Mouse (Mus musculus) spleen, adult 2 months (tissue): ENCODE data around the gene Eif4enif1. TPM values are rescaled to one million over a fixed set of nuclear protein-coding genes. Genes with fewer than 3 reads are reported as not detected.

ENCODE experiments used
- DNase-seq, 2 experiments: peaks; one replicate each; pipeline versions ENCODE4 v3.0.0 to v3.0.0-alpha.2; 2012 to 2021; ENCODE audit warnings: low spot score in 2 of 2, low read depth in 1 of 2
- H3K27ac ChIP-seq: fragments of 200-500 bp; 2 replicates; pipeline ENCODE4 v1.5.1; 2012; ENCODE audit warnings: low read length, inconsistent platforms; ENCODE audit not compliant: insufficient read depth
- H3K27me3 ChIP-seq: fragments of 200-500 bp; 2 replicates; pipeline ENCODE4 v1.6.1; 2012; ENCODE audit warnings: mild to moderate bottlenecking, moderate library complexity, low read length, inconsistent platforms; ENCODE audit not compliant: control insufficient read depth, insufficient read depth
- H3K36me3 ChIP-seq: fragments of 200-500 bp; 2 replicates; pipeline ENCODE4 v1.6.1; 2012; ENCODE audit warnings: mild to moderate bottlenecking, low read length, inconsistent platforms; ENCODE audit not compliant: control insufficient read depth, insufficient read depth
- H3K4me1 ChIP-seq: fragments of 200-500 bp; 2 replicates; pipeline ENCODE4 v1.6.1; 2011; ENCODE audit warnings: inconsistent platforms; ENCODE audit not compliant: control insufficient read depth, insufficient read depth, insufficient read length
- H3K4me3 ChIP-seq: fragments of 200-500 bp; 2 replicates; pipeline ENCODE4 v1.5.1; 2011; ENCODE audit warnings: mild to moderate bottlenecking, inconsistent platforms; ENCODE audit not compliant: insufficient read depth, insufficient read length; ENCODE audit errors: extremely low read depth
- CTCF ChIP-seq: fragments of 200-500 bp; IDR thresholded peaks from 2 replicates; pipeline ENCODE4 v1.5.1; 2011; ENCODE audit warnings: mild to moderate bottlenecking, inconsistent platforms; ENCODE audit not compliant: insufficient read depth, insufficient read length, insufficient replicate concordance; ENCODE audit errors: extremely low read depth
- POLR2A ChIP-seq: fragments of 200-500 bp; IDR thresholded peaks from 2 replicates; pipeline ENCODE4 v1.6.1; 2011; ENCODE audit warnings: low read depth, low read length, inconsistent platforms
- WGBS: fragments of 180-500 bp; shearing (Covaris S2); methylation state at CpG from one replicate; pipeline ENCODE4 v1.1.7; 2018; 5-methylcytosine and 5-hydroxymethylcytosine counted together
- polyA plus RNA-seq: library from polyadenylated mRNA; depleted of rRNA; stranded (reverse); fragments of >200 nt; gene quantifications from 2 replicates; pipeline ENCODE4 v1.2.3, GENCODE M21; 2012; rRNA removed

Gene Eif4enif1
- polyA plus RNA-seq, 1 experiment = 34.3 TPM

- no peak for TF ChIP-seq POLR2A
- TF ChIP-seq CTCF = no peak
- peaks cover 18% of the 10 kb centered on the region for H3K36me3 ChIP-seq
- H3K27me3 ChIP-seq = no peaks in the 10 kb centered on the region
- H3K4me3 ChIP-seq = peak overlapping the region; percentile 96
- peaks cover 11% of the 10 kb centered on the region; the same call in 1 of the 2 replicates for H3K4me1 ChIP-seq
- H3K27ac ChIP-seq = peak overlapping the region; percentile 56
- peak in 1 of 2 experiments; percentile 31 for DNase-seq
- 1% methylated on average over 50 of the region's 50 CpGs for WGBS
Measured at GRCm38 (mm10) chr11:3290640-3291310, 88.6 kb downstream of the Eif4enif1 start.

GRCm38 (mm10) chr11:3291311-3292061 lies 89.3 kb downstream of the Eif4enif1 start:
- 5% methylated on average over 26 of the region's 26 CpGs for WGBS
- DNase-seq = no peak

GRCm38 (mm10) chr11:3292062-3292421 lies 89.8 kb downstream of the Eif4enif1 start:
- Histone ChIP-seq H3K4me1 (peaks cover 11% of the 10 kb centered on the region; the same call in 1 of the 2 replicates), H3K4me3 (peak overlapping the region; percentile 96; the same call in 1 of the 2 replicates), H3K27me3 (no peaks in the 10 kb centered on the region), H3K27ac (peak overlapping the region; percentile 56), H3K36me3 (peaks cover 22% of the 10 kb centered on the region)
- WGBS = 2% methylated on average over 8 of the region's 8 CpGs
- peak in 1 of 2 experiments; percentile 47 for DNase-seq
- no peak for TF ChIP-seq CTCF
- TF ChIP-seq POLR2A = no peak

More at GRCm38 (mm10) chr11:3291311-3292061, 89.3 kb downstream of the Eif4enif1 start:
- Histone ChIP-seq H3K4me1 (peaks cover 11% of the 10 kb centered on the region; the same call in 1 of the 2 replicates), H3K27ac (peak overlapping the region; percentile 56), H3K36me3 (peaks cover 19% of the 10 kb centered on the region), H3K4me3 (peak overlapping the region; percentile 96), H3K27me3 (no peaks in the 10 kb centered on the region)
- TF ChIP-seq CTCF = no peak
- TF ChIP-seq POLR2A = no peak

GRCm38 (mm10) chr11:3292711-3293249 lies 90.6 kb downstream of the Eif4enif1 start:
- H3K4me3 ChIP-seq = no peak overlapping the region

DNA sequence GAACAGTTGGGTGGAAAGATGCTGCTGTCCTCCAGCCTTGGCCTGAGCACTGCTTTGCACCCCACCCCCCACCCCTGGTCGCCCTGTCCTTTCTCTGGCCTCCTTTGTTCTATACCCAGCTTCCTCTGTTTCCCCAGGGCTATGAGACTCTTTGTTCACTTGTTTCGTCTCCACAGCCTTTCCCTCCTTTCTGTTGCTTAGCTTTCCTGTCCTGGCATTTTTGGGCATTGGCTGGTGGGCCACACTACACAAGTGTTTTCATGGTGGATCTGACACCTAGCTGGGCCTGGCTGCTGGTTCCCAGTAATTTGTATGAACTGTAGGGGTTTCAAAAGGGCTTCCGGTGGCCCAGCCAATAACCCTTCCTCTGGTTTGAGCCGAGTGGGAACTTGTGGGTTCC lies 91.2 kb downstream of the Eif4enif1 start:
- Histone ChIP-seq H3K27ac (no peak overlapping the region), H3K36me3 (peaks cover 25% of the 10 kb centered on the region), H3K4me1 (peaks cover 14% of the 10 kb centered on the region; the same call in 1 of the 2 replicates), H3K4me3 (no peak overlapping the region), H3K27me3 (no peaks in the 10 kb centered on the region)
- no peak for TF ChIP-seq CTCF
- no peak for TF ChIP-seq POLR2A
- 32% methylated on average over 4 of the region's 4 CpGs for WGBS
- DNase-seq = no peak

More at GRCm38 (mm10) chr11:3292711-3293249, 90.6 kb downstream of the Eif4enif1 start:
- Histone ChIP-seq H3K27ac (no peak overlapping the region), H3K4me1 (peaks cover 14% of the 10 kb centered on the region; the same call in 1 of the 2 replicates), H3K27me3 (no peaks in the 10 kb centered on the region), H3K36me3 (peaks cover 25% of the 10 kb centered on the region)
- no peak for DNase-seq
- 14% methylated on average over 8 of the region's 8 CpGs for WGBS
- TF ChIP-seq CTCF (no peak), POLR2A (no peak)

Other genes starting within 250 kb of the Eif4enif1 start
- 44.0 and 46.4 TPM in 2 replicates for gene Sfi1, start 8.9 kb upstream of the Eif4enif1 start, polyA plus RNA-seq
- 11.1 TPM in 2 replicates for gene Drg1, start 64.0 kb downstream of the Eif4enif1 start, polyA plus RNA-seq
- gene Patz1, start 86.5 kb downstream of the Eif4enif1 start, polyA plus RNA-seq = 44.9 and 49.9 TPM in 2 replicates
- gene Pik3ip1, start 128.0 kb downstream of the Eif4enif1 start, polyA plus RNA-seq = 43.6 and 58.5 TPM in 2 replicates
- 58.8 and 66.6 TPM in 2 replicates for gene Limk2, start 206.8 kb downstream of the Eif4enif1 start, polyA plus RNA-seq
- gene Rnf185, start 250.0 kb downstream of the Eif4enif1 start, polyA plus RNA-seq = 12.8 and 13.1 TPM in 2 replicates